Mouse (Mus musculus): ENCODE measurements around the gene Dpep3.

- TF ChIP-seq POLR2A (IDR thresholded peaks at IDR 0.05; ENCODE audit: insufficient read depth, low read depth, low read length) (peak; percentile 58; the same call in 1 of the 2 replicates), CTCF (IDR thresholded peaks at IDR 0.05) (0 out of 2 replicates have a peak, but pooled peaks have one; percentile 11)
These were observed 41.5 kb downstream of the Dpep3 start for GRCm38 (mm10) chr8:105937496-105938305.
